Mouse (Mus musculus) lung, postnatal 25 days (tissue): Measurements from ENCODE around the gene Mrps5.
"Not testable (repeated sequence)": the region's sequence is repeated elsewhere in the genome, so short reads cannot be mapped to it uniquely, and the experiment has no call there.

Experiments used
- DNase-seq: peaks from one replicate; pipeline ENCODE4 v3.0.0; 2022; ENCODE audit warnings: low spot score

Gene Mrps5

GRCm38 (mm10) chr2:127586694-127587513 is at the start of gene Mrps5, which contains the start of gene Zfp661:
Mrps5 (plus strand) TSS chr2:127587222.
Zfp661 (minus strand) TSS chr2:127587094.
- peak; percentile 77 for DNase-seq

GRCm38 (mm10) chr2:127537548-127537947 is 49.5 kb upstream of the Mrps5 start:
- no peak for DNase-seq

- DNase-seq = no peak
Observed at GRCm38 (mm10) chr2:127539494-127539893, 47.5 kb upstream of the Mrps5 start.

GRCm38 (mm10) chr2:127541185-127541584 is 45.8 kb upstream of the Mrps5 start, which contains the start of gene Prom2:
Prom2 (minus strand) TSS chr2:127541467.
- peak; percentile 30 for DNase-seq

- DNase-seq = no peak
Observed at GRCm38 (mm10) chr2:127541697-127542096, 45.3 kb upstream of the Mrps5 start.

GRCm38 (mm10) chr2:127548342-127549074 is 38.5 kb upstream of the Mrps5 start:
- DNase-seq = no peak

- DNase-seq = no peak
Observed at GRCm38 (mm10) chr2:127549711-127550110, 37.3 kb upstream of the Mrps5 start.

- no peak for DNase-seq
Observed at GRCm38 (mm10) chr2:127550446-127550845, 36.6 kb upstream of the Mrps5 start.

GRCm38 (mm10) chr2:127551078-127551477 is 35.9 kb upstream of the Mrps5 start:
- no peak for DNase-seq

- DNase-seq = peak; percentile 76
Observed at GRCm38 (mm10) chr2:127559070-127559966, 27.7 kb upstream of the Mrps5 start.

- DNase-seq = no peak
Observed at GRCm38 (mm10) chr2:127573322-127573721, 13.7 kb upstream of the Mrps5 start.

- peak; percentile 95 for DNase-seq
Observed at GRCm38 (mm10) chr2:127584436-127584858, 2.6 kb upstream of the Mrps5 start.

- no peak for DNase-seq
Observed at GRCm38 (mm10) chr2:127587514-127587844, 457 bp downstream of the Mrps5 start.

GRCm38 (mm10) chr2:127588897-127589296 is 1.9 kb downstream of the Mrps5 start:
- no peak for DNase-seq

GRCm38 (mm10) chr2:127590204-127590603 is 3.2 kb downstream of the Mrps5 start:
- DNase-seq = no peak

GRCm38 (mm10) chr2:127590840-127591239 is 3.8 kb downstream of the Mrps5 start:
- no peak for DNase-seq

- DNase-seq = not testable (repeated sequence)
Observed at GRCm38 (mm10) chr2:127603383-127603782, 16.4 kb downstream of the Mrps5 start.

GRCm38 (mm10) chr2:127605203-127605602 is 18.2 kb downstream of the Mrps5 start:
- DNase-seq = no peak

GRCm38 (mm10) chr2:127608234-127608633 is 21.2 kb downstream of the Mrps5 start:
- peak; percentile 43 for DNase-seq

- DNase-seq = no peak
Observed at GRCm38 (mm10) chr2:127608986-127609385, 22.0 kb downstream of the Mrps5 start.

GRCm38 (mm10) chr2:127611386-127611785 is 24.4 kb downstream of the Mrps5 start:
- DNase-seq = no peak

GRCm38 (mm10) chr2:127612288-127612687 is 25.3 kb downstream of the Mrps5 start:
- no peak for DNase-seq
